Mouse (Mus musculus) gastrocnemius, adult 2 months (tissue): ENCODE data around the gene Olfr727. TPM values are rescaled to one million over a fixed set of nuclear protein-coding genes. Genes with fewer than 3 reads are reported as not detected.

Experiments
- DNase-seq: peaks from one replicate; pipeline ENCODE4 v3.0.0; 2022
- H3K27ac ChIP-seq: fragments of 200-600 bp; 2 replicates; pipeline ENCODE4 v1.8.1; 2022; ENCODE audit warnings: mild to moderate bottlenecking
- H3K4me3 ChIP-seq: fragments of 200-600 bp; 2 replicates; pipeline ENCODE4 v1.8.1; 2022; ENCODE audit warnings: mild to moderate bottlenecking, moderate library complexity
- CTCF ChIP-seq: fragments of 200-600 bp; IDR thresholded peaks from 2 replicates; pipeline ENCODE4 v1.8.1; 2022; ENCODE audit warnings: antibody characterized with exemption, mild to moderate bottlenecking, moderate library complexity
- intact Hi-C: fragments of 180-260 bp; cut with DNase I; formaldehyde crosslinking; loops from one replicate; pipeline ENCODE4 v1.15.1; 2025
- long read RNA-seq, 2 experiments: library from polyadenylated mRNA; stranded (forward); transcript quantifications; one replicate each; pipeline ENCODE4 v2.0.0; 2021
- total RNA-seq, 2 experiments: library from RNA; stranded (reverse); gene quantifications; 2 replicates each; pipeline ENCODE4 v1.2.3; 2021

Olfr727 gene
- not detected for total RNA-seq
- long read RNA-seq, experiment 1 = 0 reads
- long read RNA-seq, experiment 2 = 0 reads

DNA sequence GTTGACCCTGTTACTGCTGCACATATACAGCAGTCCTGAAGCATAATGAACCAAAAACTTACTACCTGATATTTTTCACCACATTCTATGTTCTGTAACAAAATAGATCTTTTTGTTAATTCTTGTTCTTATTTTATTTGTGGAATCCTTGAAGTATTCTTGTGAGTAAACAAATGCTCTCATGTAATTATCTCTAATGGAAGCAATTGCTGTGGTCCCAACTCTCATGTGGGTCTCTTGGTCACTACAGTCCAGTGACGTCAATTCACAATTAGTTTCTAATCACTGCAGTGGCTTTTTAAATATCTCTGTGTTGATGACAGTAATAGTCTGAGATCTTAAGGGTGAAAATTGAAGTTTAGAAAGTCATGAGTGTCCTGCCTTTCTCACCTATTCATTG is at the start of gene Olfr727:
Gene Olfr727 (plus strand): TSS at position 301 of the 400 bp plus-strand sequence.
- no peak for DNase-seq
- no peak within 1 kb of the TSS for H3K27ac ChIP-seq
- TF ChIP-seq CTCF = no peak
- no peak within 1 kb of the TSS for H3K4me3 ChIP-seq
- intact Hi-C loops = no loop called here

DNA sequence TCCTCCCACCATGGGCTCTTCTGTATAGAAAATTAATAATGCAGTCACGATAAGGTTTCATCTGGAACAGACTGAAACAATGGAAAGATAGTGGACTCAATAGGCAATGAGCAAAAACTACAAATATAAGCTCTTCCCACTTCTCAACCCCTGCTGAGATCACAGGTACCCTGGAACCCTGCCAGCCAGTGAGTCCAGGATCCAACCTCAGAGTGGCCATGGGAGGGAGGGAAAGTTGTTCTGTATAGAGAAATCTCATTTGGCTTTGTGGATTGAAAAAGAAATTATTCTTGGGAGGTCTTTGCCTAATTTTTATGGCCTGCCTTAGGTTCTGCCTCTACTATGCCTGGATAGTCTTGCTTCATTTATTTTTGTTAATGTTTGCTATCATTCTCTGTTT is 32.1 kb upstream of the Olfr727 start, which contains the start of gene Olfr726:
Gene Olfr726 (minus strand): TSS at position 101 of the 400 bp plus-strand sequence.
- Histone ChIP-seq H3K27ac (no peak within 1 kb of the TSS), H3K4me3 (no peak within 1 kb of the TSS)
- DNase-seq = no peak
- intact Hi-C loops = no loop called here
- TF ChIP-seq CTCF = no peak

DNA sequence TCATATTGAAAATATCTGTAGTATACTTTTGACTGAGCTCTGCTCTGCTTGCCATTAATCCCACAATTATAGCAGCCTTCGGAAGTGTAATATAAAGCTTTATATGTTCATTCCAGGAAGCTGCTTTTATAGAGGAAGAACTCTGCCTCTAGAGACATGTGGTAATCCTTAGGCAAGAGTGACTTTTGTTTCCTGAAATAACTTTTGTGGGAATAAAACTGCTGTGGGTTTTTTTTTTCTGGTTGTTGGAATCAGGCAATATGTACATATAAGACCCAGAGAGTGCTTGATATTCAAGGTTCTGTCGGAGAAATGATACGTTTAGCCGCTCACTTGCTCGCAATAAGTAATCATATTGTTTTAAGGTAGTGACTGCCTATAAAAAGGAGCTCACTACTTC is 19.6 kb downstream of the Olfr727 start, which contains the start of gene Olfr728:
Gene Olfr728 (minus strand): TSS at position 101 of the 400 bp plus-strand sequence.
- Histone ChIP-seq H3K4me3 (no peak within 1 kb of the TSS), H3K27ac (no peak within 1 kb of the TSS)
- no peak for DNase-seq
- intact Hi-C loops = no loop called here
- TF ChIP-seq CTCF = no peak

DNA sequence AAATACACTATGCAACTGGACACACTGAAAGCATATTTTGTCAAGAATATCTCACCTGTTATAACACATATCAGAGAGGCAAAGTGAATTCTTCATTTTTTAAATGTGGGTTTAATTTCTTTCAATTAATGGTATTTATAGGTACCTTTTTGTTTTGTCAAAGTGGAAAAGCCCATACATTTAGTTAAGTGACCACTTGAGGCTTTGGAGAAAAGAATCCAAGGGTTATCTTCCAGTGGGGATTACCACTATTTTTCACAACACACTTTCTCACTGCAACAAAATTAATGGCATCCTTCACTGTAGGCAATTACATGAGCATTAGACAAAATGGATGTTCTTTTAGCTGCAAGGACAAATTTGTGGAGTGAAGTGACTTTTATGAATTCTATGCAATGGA is 29.8 kb downstream of the Olfr727 start, which contains the start of gene Olfr729:
Gene Olfr729 (minus strand): TSS at position 101 of the 400 bp plus-strand sequence.
- intact Hi-C loops = no loop called here
- TF ChIP-seq CTCF = no peak

More for the DNA sequence above, 29.8 kb downstream of the Olfr727 start, which contains the start of gene Olfr729:
- no peak for DNase-seq
- Histone ChIP-seq H3K4me3 (no peak within 1 kb of the TSS), H3K27ac (no peak within 1 kb of the TSS)

Other genes starting within 250 kb of the Olfr727 start
- gene Olfr722, start 221.2 kb upstream of the Olfr727 start, total RNA-seq = not detected
- not detected for gene Olfr723, start 191.4 kb upstream of the Olfr727 start, total RNA-seq
- not detected for gene Olfr724, start 159.9 kb upstream of the Olfr727 start, total RNA-seq
- not detected for gene Olfr725, start 82.8 kb upstream of the Olfr727 start, total RNA-seq
- gene Olfr726, start 32.2 kb upstream of the Olfr727 start, total RNA-seq = not detected
- gene Olfr728, start 19.5 kb downstream of the Olfr727 start, total RNA-seq = not detected
- not detected for gene Olfr729, start 29.7 kb downstream of the Olfr727 start, total RNA-seq
- not detected for gene Olfr730, start 65.0 kb downstream of the Olfr727 start, total RNA-seq
- gene Olfr731, start 118.7 kb downstream of the Olfr727 start, total RNA-seq = not detected
- gene Olfr732, start 161.0 kb downstream of the Olfr727 start, total RNA-seq = not detected
- gene Olfr733, start 178.3 kb downstream of the Olfr727 start, total RNA-seq = not detected
- gene Olfr734, start 203.6 kb downstream of the Olfr727 start, total RNA-seq = not detected
- not detected for gene Olfr735, start 225.7 kb downstream of the Olfr727 start, total RNA-seq
- gene Tlr11, start 234.7 kb downstream of the Olfr727 start, total RNA-seq = not detected